Mouse (Mus musculus): ENCODE measurements around the gene Tbcd.

The Tbcd gene

DNA sequence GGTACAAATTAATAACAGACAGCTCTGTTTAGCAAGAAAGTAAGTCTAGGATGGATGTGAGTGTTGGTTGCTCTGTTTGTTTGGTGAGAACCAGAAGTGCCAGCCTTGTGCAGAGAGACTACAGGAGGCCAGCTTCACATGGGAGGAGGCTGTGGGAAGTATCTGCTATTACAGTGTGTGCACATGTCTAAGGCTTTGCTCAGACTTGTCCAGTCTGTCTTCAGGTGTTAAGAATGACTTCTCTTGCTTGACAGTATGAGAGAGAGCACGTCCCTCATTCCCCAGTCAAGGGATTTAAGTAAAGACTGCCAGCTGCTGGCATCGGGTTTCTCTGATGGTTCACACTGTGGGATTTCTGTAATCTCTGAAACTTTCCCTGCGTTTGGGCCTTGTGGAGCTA is 149.7 kb downstream of the Tbcd start:
- no peak for DNase-seq

DNA sequence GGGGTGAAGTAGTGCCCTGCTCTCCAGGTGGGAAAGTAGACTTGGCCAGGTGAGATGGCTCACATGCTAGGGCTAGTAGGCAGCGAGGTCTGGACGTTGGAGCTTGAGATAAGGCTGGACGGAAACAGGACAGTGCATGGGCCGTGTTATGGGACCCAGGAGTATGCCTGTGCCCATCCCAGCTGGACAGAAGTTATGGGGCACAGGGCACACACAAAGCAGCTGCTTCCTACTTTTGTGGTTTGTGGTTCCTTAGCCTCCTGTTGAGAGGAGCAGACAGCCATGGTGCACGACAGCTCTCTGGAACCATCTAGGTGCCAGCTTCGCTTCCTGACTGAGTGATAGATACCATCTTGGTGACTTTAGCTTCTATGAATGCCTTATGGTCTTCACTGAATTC is 153.9 kb downstream of the Tbcd start:
- no peak for DNase-seq

DNA sequence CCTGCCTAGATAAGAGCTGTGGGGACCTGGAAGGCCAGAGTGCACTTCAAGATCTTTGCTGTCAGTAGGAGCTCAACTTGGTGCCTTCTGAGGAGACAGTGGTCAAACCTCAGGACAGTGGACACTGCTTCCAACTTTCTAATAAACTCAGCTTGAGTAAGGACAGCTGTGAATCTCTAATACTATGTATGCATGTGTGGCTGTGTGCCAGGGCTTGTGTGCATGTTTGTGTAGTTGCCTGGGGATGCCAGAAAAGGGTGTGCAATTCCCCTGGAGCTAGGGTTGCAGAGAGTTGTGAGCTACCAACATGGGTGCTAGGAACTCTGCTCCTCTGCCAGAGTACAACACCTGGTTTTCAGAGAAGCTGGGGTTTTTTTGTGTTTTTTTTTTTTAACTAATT is 159.2 kb downstream of the Tbcd start:
- DNase-seq, result peak; percentile 50 to 60

- peak; percentile 35 to 53 for DNase-seq
These were observed 164.3 kb downstream of the Tbcd start for GRCm38 (mm10) chr11:121615961-121616485.

DNA sequence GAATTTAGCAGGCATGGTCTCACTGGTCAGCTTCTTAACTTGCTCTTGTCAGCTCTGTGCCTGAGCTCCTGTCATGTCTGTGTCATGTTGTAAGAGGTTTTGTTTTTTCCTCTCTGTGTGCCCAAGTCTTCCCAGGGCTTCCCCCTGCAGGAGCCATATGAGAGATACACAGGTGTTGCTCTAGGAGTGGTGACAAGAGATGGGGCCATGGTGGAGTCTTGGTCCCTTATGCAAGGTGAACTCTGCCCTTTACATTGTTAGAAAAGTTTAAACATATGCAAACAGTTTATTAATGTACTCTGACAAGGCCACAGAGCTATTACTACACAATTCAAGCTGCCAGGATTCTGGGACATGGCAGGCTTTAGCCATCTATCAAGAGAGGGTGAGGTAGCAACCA is 164.8 kb downstream of the Tbcd start:
- no peak for DNase-seq

GRCm38 (mm10) chr11:121617371-121617770 is 165.6 kb downstream of the Tbcd start:
- DNase-seq, result no peak

DNA sequence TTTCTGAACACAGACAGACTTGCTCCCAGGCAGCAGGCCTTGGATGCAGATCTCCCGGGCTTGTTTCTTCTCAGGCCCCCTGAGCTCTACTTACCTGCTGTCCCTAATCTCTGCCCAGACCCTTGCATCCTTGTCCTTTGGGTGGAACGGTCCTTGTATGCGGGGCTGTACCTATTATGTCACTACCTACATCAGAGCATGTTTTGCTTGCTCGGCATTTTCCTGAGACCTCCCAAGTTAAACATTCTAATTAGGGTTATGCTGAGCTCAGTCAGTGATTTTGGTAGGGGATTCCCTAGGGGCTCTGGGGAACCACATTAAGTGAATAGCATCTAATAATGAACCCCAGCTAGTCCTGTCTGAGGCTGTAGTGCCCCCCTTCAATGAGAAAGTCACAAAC is 173.3 kb downstream of the Tbcd start:
- DNase-seq, result no peak

- no peak for DNase-seq
These were observed 175.8 kb downstream of the Tbcd start for GRCm38 (mm10) chr11:121627521-121627920.

DNA sequence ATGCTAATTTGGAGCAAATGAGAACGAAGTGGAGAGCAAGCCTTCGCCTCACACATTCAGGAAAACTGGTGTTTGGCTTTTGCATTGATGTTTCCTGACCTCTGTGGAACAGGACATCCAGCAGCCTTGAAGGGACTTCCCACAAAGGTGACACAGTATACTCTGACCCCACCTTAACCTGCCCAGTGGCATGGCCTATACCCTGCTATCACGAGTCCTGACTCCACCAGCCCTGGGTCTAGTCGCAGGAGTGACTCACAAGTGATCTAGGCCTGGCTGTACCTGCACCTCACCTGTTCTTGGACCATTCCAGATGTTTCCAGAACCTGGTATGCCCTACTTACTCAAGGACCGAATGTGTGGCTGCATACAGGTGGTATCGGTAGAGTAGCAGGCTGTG is 177.8 kb downstream of the Tbcd start:
- no peak for DNase-seq

DNA sequence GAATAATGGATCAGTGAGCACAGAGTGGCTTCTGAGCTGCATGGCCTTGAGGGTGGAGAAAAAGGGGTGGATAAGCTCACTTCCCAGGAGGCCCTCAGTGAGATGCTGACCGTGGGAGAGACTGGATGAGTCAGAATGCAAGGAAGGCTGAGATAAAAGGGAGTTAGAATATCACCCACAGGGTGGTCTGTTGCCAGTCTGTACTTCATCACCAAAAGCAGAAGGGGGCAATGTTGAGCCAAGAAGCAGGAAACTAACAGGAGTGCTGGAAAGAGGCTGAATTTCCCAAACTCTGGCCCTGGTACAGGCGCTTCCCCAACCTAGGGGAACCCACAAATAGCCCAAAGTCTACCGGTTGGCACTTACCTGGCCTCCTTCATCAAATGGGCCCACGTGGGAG is 178.7 kb downstream of the Tbcd start:
- DNase-seq, result no peak

DNA sequence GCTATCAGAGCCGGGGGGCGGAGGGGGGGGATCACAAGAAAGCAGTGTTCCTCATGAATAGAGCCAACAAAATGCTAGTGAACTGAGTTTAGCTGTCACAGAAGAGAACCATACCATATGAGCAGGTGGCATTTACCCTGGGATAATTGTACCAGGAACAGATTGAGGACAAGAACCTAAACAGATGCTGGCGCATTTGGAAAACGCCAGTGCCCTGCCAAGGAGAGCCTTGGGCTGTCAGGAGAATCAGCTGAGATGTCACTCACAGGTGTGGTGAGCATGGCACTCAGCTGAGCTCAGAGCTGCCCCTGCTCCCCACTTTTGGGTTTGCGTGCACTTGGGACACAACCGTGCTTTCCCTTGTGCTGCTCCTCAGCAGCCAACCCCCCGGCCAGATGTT is 179.7 kb downstream of the Tbcd start:
- DNase-seq, result no peak

- DNase-seq, result no peak
These were observed 184.9 kb downstream of the Tbcd start for GRCm38 (mm10) chr11:121636646-121637045.

- DNase-seq, result no peak
These were observed 189.9 kb downstream of the Tbcd start for GRCm38 (mm10) chr11:121641501-121642145.

- no peak for DNase-seq
These were observed 193.6 kb downstream of the Tbcd start for GRCm38 (mm10) chr11:121645394-121645793.

DNA sequence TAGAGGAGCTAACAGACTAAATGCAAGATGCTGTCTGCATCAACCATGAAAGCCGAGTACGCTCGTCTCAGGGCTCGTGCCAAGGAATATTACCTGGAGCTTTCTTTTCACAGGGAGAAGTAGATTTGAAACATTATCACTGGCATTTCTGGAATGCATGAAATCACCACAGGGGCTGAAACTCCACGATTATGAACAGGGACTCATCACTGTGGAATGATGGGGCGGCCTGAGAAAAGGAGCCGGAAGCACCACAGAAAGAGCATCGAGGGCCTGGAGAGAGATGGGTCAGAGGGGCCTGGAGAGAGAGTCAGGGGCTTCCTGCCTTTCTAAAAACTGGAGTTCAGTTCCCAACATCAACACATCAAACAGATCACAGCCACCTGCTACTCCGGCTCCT is 195.6 kb downstream of the Tbcd start:
- DNase-seq, result no peak

GRCm38 (mm10) chr11:121648166-121648565 is 196.4 kb downstream of the Tbcd start:
- DNase-seq, result no peak

GRCm38 (mm10) chr11:121649900-121650299 is 198.2 kb downstream of the Tbcd start:
- DNase-seq, result peak; percentile 44 to 57

DNA sequence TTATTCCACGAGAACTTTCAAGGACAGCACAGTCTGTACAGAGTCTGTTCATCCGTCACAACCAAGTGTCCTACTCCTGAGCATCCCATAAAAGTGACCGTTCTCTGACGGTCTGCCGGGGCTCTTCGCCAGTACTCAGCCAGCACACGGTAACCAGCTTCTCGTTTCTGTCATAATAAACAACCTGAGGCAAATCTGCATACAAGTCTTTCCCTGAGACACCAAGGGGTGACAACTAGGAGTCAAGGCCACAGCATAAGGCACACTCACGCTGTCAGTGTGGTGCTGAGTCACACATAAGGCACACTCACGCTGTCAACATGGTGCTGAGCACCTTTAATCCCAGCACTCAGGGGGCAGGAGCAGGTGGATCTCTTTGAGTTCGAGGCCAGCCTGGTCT is 198.9 kb downstream of the Tbcd start:
- no peak for DNase-seq

DNA sequence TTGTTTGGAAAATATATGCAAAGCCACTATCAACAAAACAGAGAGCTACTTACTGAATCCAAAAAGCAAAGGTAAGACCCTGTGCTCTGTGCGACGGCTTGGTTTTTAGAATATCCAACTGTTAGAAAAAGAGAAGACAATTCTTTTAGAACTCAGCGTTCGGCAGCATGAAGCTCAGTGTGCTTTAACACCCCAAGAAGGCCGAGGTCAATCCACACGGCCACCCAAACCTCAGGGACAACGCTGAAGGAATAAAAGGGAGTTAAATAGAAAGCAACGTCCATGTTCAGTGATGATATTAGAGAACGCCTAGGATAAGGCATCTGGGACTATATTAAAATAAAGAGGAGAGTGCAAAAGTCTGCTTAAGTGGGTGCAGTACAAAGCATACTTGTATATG is 199.8 kb downstream of the Tbcd start:
- DNase-seq, result no peak

GRCm38 (mm10) chr11:121651983-121652382 is 200.2 kb downstream of the Tbcd start:
- no peak for DNase-seq

GRCm38 (mm10) chr11:121652547-121653305 is 201.0 kb downstream of the Tbcd start:
- peak; percentile 86 to 88 for DNase-seq

GRCm38 (mm10) chr11:121653631-121654030 is 201.9 kb downstream of the Tbcd start:
- DNase-seq, result no peak

GRCm38 (mm10) chr11:121654406-121654945 is 202.7 kb downstream of the Tbcd start:
- no peak for DNase-seq

DNA sequence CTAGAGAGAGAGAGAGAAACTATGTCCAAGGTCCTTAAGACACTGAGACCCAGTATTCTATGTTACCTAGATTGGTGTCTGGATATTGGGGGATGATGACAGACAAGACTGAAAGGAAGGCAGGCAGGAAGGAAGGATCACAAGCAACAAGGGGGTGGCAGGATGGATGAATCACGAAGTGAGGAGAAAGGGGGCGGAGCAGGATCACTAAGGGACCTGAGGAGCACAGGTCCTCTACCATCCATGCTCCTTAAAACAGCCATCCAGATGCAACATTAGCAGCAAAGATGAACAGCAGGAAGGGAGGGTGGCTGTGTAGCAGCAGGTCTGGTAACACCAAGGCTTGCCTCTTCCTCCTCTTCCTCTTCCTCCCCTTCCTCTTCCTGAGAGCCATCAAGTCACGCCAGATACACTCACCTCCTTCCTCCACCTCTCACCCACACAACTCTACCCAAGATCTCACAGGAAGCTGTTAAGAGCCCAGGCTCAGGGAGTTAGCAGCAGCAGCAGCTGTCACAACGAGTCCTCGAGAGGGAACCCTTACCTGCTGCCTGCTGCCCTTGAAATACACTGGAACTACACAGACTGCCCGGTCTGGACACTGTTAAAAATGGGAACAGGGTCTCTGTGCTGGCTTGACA is 203.5 kb downstream of the Tbcd start:
- no peak for DNase-seq
